Mouse (Mus musculus) stomach, postnatal 0 days (tissue): ENCODE measurements around the gene Rnf114. TPM values are rescaled to one million over a fixed set of nuclear protein-coding genes. Genes with fewer than 3 reads are reported as not detected.

Source experiments
- ATAC-seq: fragments of 200-750 bp; cut with Nextera tagmentation; 2 replicates; pipeline ENCODE4 v1.8.0; 2017; ENCODE audit not compliant: low FRiP score, low TSS enrichment
- DNase-seq: peaks from one replicate; pipeline ENCODE4 v3.0.0-alpha.2; 2016; ENCODE audit warnings: low spot score
- H3K27ac ChIP-seq: fragments of 300-500 bp; sonication (generic); replicated peaks from 2 replicates; pipeline ENCODE4 v1.5.1; 2014; ENCODE audit warnings: mild to moderate bottlenecking, control low read depth
- H3K27me3 ChIP-seq: fragments of 300-500 bp; sonication (generic); 2 replicates; pipeline ENCODE4 v1.6.1; 2014; ENCODE audit warnings: low read length; ENCODE audit not compliant: control insufficient read depth, insufficient read depth
- H3K36me3 ChIP-seq: fragments of 300-500 bp; sonication (generic); 2 replicates; pipeline ENCODE4 v1.6.1; 2014; ENCODE audit warnings: low read length, mixed read lengths; ENCODE audit not compliant: control insufficient read depth, insufficient read depth
- H3K4me1 ChIP-seq: fragments of 300-500 bp; sonication (generic); replicated peaks from 2 replicates; pipeline ENCODE4 v1.6.1; 2014; ENCODE audit warnings: antibody characterized with exemption; ENCODE audit not compliant: control insufficient read depth, insufficient read depth
- H3K4me2 ChIP-seq: fragments of 300-500 bp; sonication (generic); replicated peaks from 2 replicates; pipeline ENCODE4 v1.6.1; 2014; ENCODE audit warnings: low read depth, mild to moderate bottlenecking, control low read depth, moderate library complexity
- H3K4me3 ChIP-seq: fragments of 300-500 bp; sonication (generic); 2 replicates; pipeline ENCODE4 v1.5.1; 2014; ENCODE audit warnings: low read depth, low read length, control low read depth
- H3K9ac ChIP-seq: fragments of 300-500 bp; sonication (generic); 2 replicates; pipeline ENCODE4 v1.6.1; 2014; ENCODE audit warnings: mild to moderate bottlenecking, low read length, control low read depth, mixed read lengths
- H3K9me3 ChIP-seq: fragments of 300-500 bp; sonication (generic); 2 replicates; pipeline ENCODE4 v1.6.1; 2016; ENCODE audit warnings: low read length; ENCODE audit not compliant: control insufficient read depth
- CTCF ChIP-seq: IDR thresholded peaks from 2 replicates; pipeline ENCODE4 v1.5.1; 2016; ENCODE audit warnings: antibody characterized with exemption, low read depth, mild to moderate bottlenecking, moderate library complexity
- EP300 ChIP-seq: optimal IDR thresholded peaks from 2 replicates; pipeline ENCODE3; 2016; ENCODE audit warnings: antibody characterized with exemption
- whole genome bisulfite sequencing: fragments of 180-500 bp; shearing (Covaris S2); extraction: QIAGEN DNeasy Blood & Tissue Kit; methylation state at CpG from one replicate; pipeline ENCODE4 v1.1.7; 2014; 5-methylcytosine and 5-hydroxymethylcytosine counted together
- polyA plus RNA-seq: library from polyadenylated mRNA; unstranded; fragments of >200 nt; fragmentation: Nextera tagmentation; extraction: Ambion mirVana; gene quantifications from 2 replicates; pipeline ENCODE4 v1.2.1, GENCODE M21; 2015

Gene Rnf114
- polyA plus RNA-seq, 1 experiment from 2014 or later, result 44.6 TPM

DNA sequence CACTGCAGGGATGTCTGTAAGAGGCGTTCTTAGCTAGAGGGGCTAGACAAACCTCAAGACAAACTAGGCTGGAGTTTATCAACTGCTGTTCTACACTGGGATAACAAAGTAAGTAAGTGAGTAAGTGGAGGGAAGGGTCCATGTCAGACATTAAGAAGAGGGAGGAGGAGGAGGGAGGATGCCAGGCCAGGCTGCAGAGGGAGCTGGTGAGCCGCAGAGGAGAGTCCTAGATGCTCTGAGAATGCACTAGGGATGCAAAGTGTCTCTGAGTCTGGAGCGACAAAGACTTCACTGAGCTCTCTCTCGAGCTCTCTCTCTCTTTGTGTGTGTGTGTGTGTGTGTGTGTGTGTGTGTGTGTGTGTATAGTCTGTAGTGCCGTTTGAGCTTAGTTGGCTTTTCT lies 35.8 kb downstream of the Rnf114 start:
- Histone ChIP-seq H3K9me3 (no peaks in the 10 kb centered on the region), H3K9ac (no peak overlapping the region), H3K27me3 (no peaks in the 10 kb centered on the region), H3K36me3 (no peaks in the 10 kb centered on the region), H3K4me2 (no peak overlapping the region), H3K4me1 (no peaks in the 10 kb centered on the region), H3K27ac (no peak overlapping the region), H3K4me3 (no peak overlapping the region)
- DNase-seq (peak; percentile 41), ATAC-seq (no peak)
- 17% methylated on average over 5 of the region's 5 CpGs for WGBS
- no peak for TF ChIP-seq EP300
- peak; percentile 69 for TF ChIP-seq CTCF

DNA sequence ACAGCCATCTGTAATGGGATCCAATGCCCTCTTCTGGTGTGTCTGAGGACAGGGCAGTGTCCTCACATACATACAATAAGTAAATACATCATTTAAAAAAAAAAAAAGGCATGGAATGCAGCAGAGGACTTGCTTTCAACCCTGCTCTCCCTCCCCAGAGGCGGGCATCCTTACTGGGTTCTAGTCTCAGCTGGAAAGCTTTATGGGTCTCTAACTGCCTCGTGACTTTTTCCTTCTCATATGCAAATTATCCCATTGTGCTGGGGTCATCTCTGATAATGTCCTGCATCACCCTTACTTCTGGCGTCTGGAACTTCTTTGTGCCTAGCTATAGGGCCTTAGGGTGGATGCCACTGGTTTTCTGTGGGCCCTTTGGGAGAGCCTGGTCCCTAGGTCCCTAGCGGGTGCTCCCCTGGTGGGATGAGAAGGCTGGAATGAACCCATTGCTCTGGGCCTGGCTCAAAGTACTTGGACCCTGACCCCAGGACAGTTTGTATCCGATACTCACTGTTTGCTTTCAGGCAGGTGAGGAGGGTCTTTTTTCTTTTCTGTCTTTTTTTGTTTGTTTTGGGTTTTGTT lies 37.6 kb downstream of the Rnf114 start:
- H3K9me3 ChIP-seq, result no peaks in the 10 kb centered on the region
- H3K4me1 ChIP-seq, result no peaks in the 10 kb centered on the region
- H3K27me3 ChIP-seq, result no peaks in the 10 kb centered on the region
- no peak for TF ChIP-seq EP300
- TF ChIP-seq CTCF, result no peak
- no peak overlapping the region for H3K4me2 ChIP-seq
- H3K4me3 ChIP-seq, result no peak overlapping the region
- H3K9ac ChIP-seq, result no peak overlapping the region
- no peak for DNase-seq
- 53% methylated on average over 5 of the region's 5 CpGs for WGBS
- ATAC-seq, result no peak
- no peaks in the 10 kb centered on the region for H3K36me3 ChIP-seq
- no peak overlapping the region for H3K27ac ChIP-seq

DNA sequence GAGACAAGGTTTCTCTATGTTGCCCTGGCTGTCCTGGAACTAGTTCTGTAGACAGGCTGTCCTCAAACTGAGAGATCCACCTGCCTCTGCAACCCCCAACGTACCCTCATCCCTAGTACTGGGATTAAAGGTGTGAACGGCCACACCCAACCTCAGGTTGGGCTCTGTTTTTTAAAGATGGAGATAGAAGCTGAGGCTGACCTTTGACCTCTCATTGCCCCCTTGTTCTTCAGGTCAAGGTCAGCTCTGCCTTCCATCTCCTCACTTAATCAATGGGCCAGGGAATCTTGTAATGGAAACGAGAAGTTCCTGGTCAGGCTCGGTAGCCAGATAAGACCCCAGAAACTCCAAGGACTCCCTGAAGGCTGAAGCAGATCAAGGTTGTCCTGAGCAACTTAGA lies 38.1 kb downstream of the Rnf114 start:
- Histone ChIP-seq H3K27me3 (no peaks in the 10 kb centered on the region), H3K9ac (no peak overlapping the region), H3K4me2 (no peak overlapping the region), H3K9me3 (no peaks in the 10 kb centered on the region), H3K36me3 (no peaks in the 10 kb centered on the region), H3K4me1 (no peaks in the 10 kb centered on the region), H3K4me3 (no peak overlapping the region), H3K27ac (no peak overlapping the region)
- WGBS, result 79% methylated on average over 4 of the region's 4 CpGs
- ATAC-seq (no peak), DNase-seq (no peak)
- TF ChIP-seq EP300, result no peak
- TF ChIP-seq CTCF, result no peak

DNA sequence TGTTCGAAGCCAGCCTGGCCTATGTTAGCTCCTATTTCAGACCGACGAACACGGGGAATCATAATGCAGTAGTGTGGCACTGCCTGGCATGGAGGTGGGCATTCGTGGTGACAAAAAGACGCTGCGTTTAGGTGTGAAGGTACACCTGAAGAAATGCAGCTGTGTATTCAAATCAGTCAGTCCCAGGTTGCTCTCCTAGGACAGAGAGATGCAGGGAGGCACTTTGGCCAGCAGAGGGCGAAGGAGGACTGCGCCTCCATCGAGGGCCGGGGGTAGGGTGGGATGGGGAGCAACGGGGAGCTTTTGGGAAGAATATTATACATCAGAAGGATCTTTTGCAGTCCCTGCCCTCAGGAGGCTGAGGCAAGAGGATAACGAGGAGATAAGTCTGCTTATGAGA lies 39.7 kb downstream of the Rnf114 start:
- no peak overlapping the region for H3K4me3 ChIP-seq
- no peak overlapping the region for H3K27ac ChIP-seq
- 0 out of 2 replicates have a peak overlapping the region, but pooled peaks have one; percentile 5 for H3K4me2 ChIP-seq
- no peaks in the 10 kb centered on the region for H3K27me3 ChIP-seq
- H3K9me3 ChIP-seq, result no peaks in the 10 kb centered on the region
- TF ChIP-seq EP300 (no peak), CTCF (peak; percentile 93)
- H3K9ac ChIP-seq, result no peak overlapping the region
- ATAC-seq, result no peak
- WGBS, result 18% methylated on average over 13 of the region's 13 CpGs
- peak; percentile 57 for DNase-seq
- H3K4me1 ChIP-seq, result no peaks in the 10 kb centered on the region
- H3K36me3 ChIP-seq, result no peaks in the 10 kb centered on the region

DNA sequence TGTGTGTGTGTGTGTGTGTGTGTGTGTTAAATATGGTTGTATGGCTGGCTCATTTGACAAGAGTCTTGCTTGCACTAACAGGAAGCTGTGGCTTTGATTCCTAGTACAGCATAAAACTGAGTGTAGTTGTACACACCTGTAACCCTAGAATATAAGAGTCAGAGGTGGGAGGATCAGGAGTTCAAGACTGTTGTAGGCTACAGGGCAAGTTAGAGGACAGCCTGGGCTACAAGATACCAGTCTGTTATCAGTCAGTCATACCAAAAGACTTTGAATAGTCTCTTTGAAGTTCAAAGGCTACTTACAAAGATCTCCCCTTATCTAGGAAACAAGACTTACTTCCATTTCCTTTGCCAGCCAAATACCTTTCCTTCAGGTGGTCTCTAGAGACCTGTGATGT lies 41.4 kb downstream of the Rnf114 start:
- ATAC-seq, result no peak
- no peak for TF ChIP-seq CTCF
- no peak for TF ChIP-seq EP300
- H3K4me2 ChIP-seq, result no peak overlapping the region

DNA sequence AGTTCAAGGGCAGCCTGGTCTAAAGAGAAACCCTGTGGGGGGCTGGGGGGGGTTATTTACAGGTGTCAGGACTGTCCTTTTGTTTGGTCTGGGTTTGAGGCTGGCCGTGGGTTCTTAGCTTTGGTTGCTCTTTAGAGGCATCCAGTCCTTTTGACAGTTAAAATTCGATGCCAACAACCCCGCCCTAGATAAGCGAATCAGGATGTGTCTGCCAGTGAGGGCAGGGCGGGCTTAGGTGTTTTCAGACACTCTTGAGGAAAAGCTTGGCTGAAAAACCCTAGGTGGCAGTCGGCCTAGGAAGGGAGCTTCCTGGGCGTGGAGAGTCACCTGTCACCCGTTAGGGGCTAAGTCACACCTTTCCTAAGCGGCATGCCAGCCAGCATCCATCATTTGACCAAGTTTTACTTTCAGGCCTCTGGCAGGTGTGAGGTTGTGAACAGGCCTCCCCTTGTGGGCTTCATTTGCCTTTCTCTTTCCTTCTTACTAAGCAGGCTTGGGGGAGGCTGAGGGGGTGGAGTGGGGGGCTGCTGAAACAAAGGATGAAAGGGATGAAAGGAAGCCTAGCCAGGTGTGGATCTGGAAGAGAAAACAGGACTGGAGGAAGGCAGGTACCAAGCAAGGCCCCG lies 44.0 kb downstream of the Rnf114 start:
- no peak overlapping the region for H3K4me3 ChIP-seq
- H3K27me3 ChIP-seq, result no peaks in the 10 kb centered on the region
- DNase-seq, result no peak
- H3K27ac ChIP-seq, result no peak overlapping the region
- 38% methylated on average over 10 of the region's 10 CpGs for WGBS
- no peak overlapping the region for H3K9ac ChIP-seq
- no peak for ATAC-seq
- H3K9me3 ChIP-seq, result no peaks in the 10 kb centered on the region
- H3K4me1 ChIP-seq, result no peaks in the 10 kb centered on the region
- H3K4me2 ChIP-seq, result no peak overlapping the region
- TF ChIP-seq CTCF (no peak), EP300 (no peak)
- H3K36me3 ChIP-seq, result no peaks in the 10 kb centered on the region

More for the DNA sequence above, 41.4 kb downstream of the Rnf114 start:
- DNase-seq, result no peak
- no peak overlapping the region for H3K27ac ChIP-seq
- H3K36me3 ChIP-seq, result no peaks in the 10 kb centered on the region
- H3K9me3 ChIP-seq, result no peaks in the 10 kb centered on the region
- H3K4me3 ChIP-seq, result no peak overlapping the region
- no peaks in the 10 kb centered on the region for H3K4me1 ChIP-seq
- H3K9ac ChIP-seq, result no peak overlapping the region
- H3K27me3 ChIP-seq, result no peaks in the 10 kb centered on the region
